Mouse (Mus musculus) Muller cell, postnatal 12 days (primary cell): ENCODE results near the gene Cxcl3.
"Not testable (repeated sequence)": the region's sequence is repeated elsewhere in the genome, so short reads cannot be mapped to it uniquely, and the experiment has no call there.

Experiments
- DNase-seq: peaks from one replicate; pipeline ENCODE4 v3.0.0-alpha.2; 2015; ENCODE audit errors: inconsistent ontology term

Cxcl3 gene

GRCm38 (mm10) chr5:90789306-90790073 is 3.6 kb downstream of the Cxcl3 start:
- DNase-seq: no peak

GRCm38 (mm10) chr5:90790074-90790502 is 4.2 kb downstream of the Cxcl3 start:
- DNase-seq: no peak

GRCm38 (mm10) chr5:90794195-90794625 is 8.3 kb downstream of the Cxcl3 start, which contains the start of gene Cxcl15:
Gene Cxcl15 (plus strand): TSS chr5:90794534.
- DNase-seq: no peak

- not testable (repeated sequence) for DNase-seq
Observed at GRCm38 (mm10) chr5:90795392-90795791, 9.5 kb downstream of the Cxcl3 start.

GRCm38 (mm10) chr5:90804574-90804973 is 18.7 kb downstream of the Cxcl3 start:
- DNase-seq: no peak

GRCm38 (mm10) chr5:90806050-90806449 is 20.1 kb downstream of the Cxcl3 start:
- no peak for DNase-seq

- no peak for DNase-seq
Observed at GRCm38 (mm10) chr5:90807176-90807950, 21.5 kb downstream of the Cxcl3 start.

- DNase-seq: no peak
Observed at GRCm38 (mm10) chr5:90819756-90820155, 33.9 kb downstream of the Cxcl3 start.

- DNase-seq: peak; percentile 72
Observed at GRCm38 (mm10) chr5:90832145-90832767, 46.4 kb downstream of the Cxcl3 start.

GRCm38 (mm10) chr5:90832768-90833388 is 47.0 kb downstream of the Cxcl3 start:
- DNase-seq: no peak

- no peak for DNase-seq
Observed at GRCm38 (mm10) chr5:90834436-90834835, 48.5 kb downstream of the Cxcl3 start.

GRCm38 (mm10) chr5:90838582-90838981 is 52.7 kb downstream of the Cxcl3 start:
- DNase-seq: no peak
